Mouse (Mus musculus) embryonic facial prominence, embryonic 11.5 days (tissue): ENCODE results near the gene Olfr1018. TPM values are rescaled to one million over a fixed set of nuclear protein-coding genes. Genes with fewer than 3 reads are reported as not detected.

Experiments used
- ATAC-seq: fragments of 200-750 bp; cut with Nextera tagmentation; replicated peaks from 2 replicates; pipeline ENCODE4 v1.8.0; 2017; ENCODE audit warnings: low read depth; ENCODE audit not compliant: insufficient number of reproducible peaks, low FRiP score, low TSS enrichment
- DNase-seq: peaks from one replicate; pipeline ENCODE4 v3.0.0-alpha.2; 2015; ENCODE audit warnings: low spot score
- H3K27ac ChIP-seq: fragments of 300-500 bp; sonication (generic); replicated peaks from 2 replicates; pipeline ENCODE4 v1.5.1; 2014; ENCODE audit warnings: mild to moderate bottlenecking, low read depth, low read length, control low read depth
- H3K27me3 ChIP-seq: fragments of 300-500 bp; sonication (generic); 2 replicates; pipeline ENCODE4 v1.6.1; 2014; ENCODE audit warnings: mild to moderate bottlenecking, low read length, moderate library complexity, mixed read lengths; ENCODE audit not compliant: control insufficient read depth, insufficient read depth
- H3K36me3 ChIP-seq: fragments of 300-500 bp; sonication (generic); replicated peaks from 2 replicates; pipeline ENCODE4 v1.6.1; 2014; ENCODE audit warnings: low read depth, mild to moderate bottlenecking, low read length, moderate library complexity, mixed read lengths; ENCODE audit not compliant: control insufficient read depth, insufficient read depth
- H3K4me1 ChIP-seq: fragments of 300-500 bp; sonication (generic); 2 replicates; pipeline ENCODE4 v1.6.1; 2014; ENCODE audit warnings: low read length, mixed read lengths; ENCODE audit not compliant: control insufficient read depth, insufficient read depth
- H3K4me2 ChIP-seq: fragments of 300-500 bp; sonication (generic); 2 replicates; pipeline ENCODE4 v1.6.1; 2014; ENCODE audit warnings: low read depth, mild to moderate bottlenecking, control low read depth, low read length, moderate library complexity
- H3K4me3 ChIP-seq: fragments of 300-500 bp; sonication (generic); 2 replicates; pipeline ENCODE4 v1.5.1; 2014; ENCODE audit warnings: low read depth, low read length, control low read depth
- H3K9ac ChIP-seq: fragments of 300-500 bp; sonication (generic); replicated peaks from 2 replicates; pipeline ENCODE4 v1.6.1; 2014; ENCODE audit warnings: mild to moderate bottlenecking, control low read depth, low read length
- H3K9me3 ChIP-seq: fragments of 300-500 bp; sonication (generic); replicated peaks from 2 replicates; pipeline ENCODE4 v1.6.1; 2016; ENCODE audit warnings: mild to moderate bottlenecking, low read length, inconsistent platforms, mixed read lengths; ENCODE audit not compliant: control insufficient read depth
- WGBS: fragments of 180-500 bp; shearing (Covaris S2); extraction: QIAGEN DNeasy Blood & Tissue Kit; methylation state at CpG from one replicate; pipeline ENCODE4 v1.1.7; 2014; 5-methylcytosine and 5-hydroxymethylcytosine counted together
- polyA plus RNA-seq: library from polyadenylated mRNA; unstranded; fragments of >200 nt; fragmentation: Nextera tagmentation; extraction: Ambion mirVana; gene quantifications from 2 replicates; pipeline ENCODE4 v1.2.1, GENCODE M21; 2014

Gene Olfr1018
- polyA plus RNA-seq, 1 experiment from 2014 or later = not detected

DNA sequence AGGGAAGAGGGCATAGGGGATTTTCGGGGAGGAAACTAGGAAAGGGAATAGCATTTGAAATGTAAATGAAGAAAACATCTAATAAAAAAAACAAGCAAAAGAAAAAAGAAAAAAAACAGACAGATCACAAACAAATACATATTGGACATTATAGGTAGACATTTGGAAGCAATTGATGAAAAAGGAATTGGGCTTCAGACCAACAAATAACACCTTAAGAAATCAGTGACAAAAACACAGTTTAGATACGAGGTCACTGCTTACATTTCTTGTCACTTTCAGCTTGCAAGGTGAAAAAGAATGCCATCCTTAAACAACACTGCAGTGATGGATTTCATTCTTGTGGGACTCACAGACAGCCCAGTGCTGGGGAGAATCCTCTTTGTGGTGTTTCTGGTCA is 50.0 kb downstream of the Olfr1018 start, which contains the start of gene Olfr1022:
TSS of gene Olfr1022 (plus strand) at position 301 of the 400 bp plus-strand sequence.
- no peaks in the 10 kb centered on the region for H3K27me3 ChIP-seq
- WGBS = 53% methylated on average over 2 of the region's 2 CpGs
- no peaks in the 10 kb centered on the region for H3K9me3 ChIP-seq
- ATAC-seq (no peak), DNase-seq (no peak)
- no peak within 1 kb of the TSS for H3K9ac ChIP-seq
- no peak within 1 kb of the TSS for H3K4me3 ChIP-seq
- no peaks in the 10 kb centered on the region for H3K36me3 ChIP-seq
- H3K4me2 ChIP-seq = no peak within 1 kb of the TSS
- no peaks in the 10 kb centered on the region for H3K4me1 ChIP-seq
- no peak within 1 kb of the TSS for H3K27ac ChIP-seq

Other genes starting within 250 kb of the Olfr1018 start
- gene Olfr996, start 239.3 kb upstream of the Olfr1018 start, polyA plus RNA-seq = not detected in 2 replicates
- not detected in 2 replicates for gene Olfr998, start 229.5 kb upstream of the Olfr1018 start, polyA plus RNA-seq
- gene Olfr1000, start 206.6 kb upstream of the Olfr1018 start, polyA plus RNA-seq = not detected in 2 replicates
- not detected in 2 replicates for gene Olfr1002, start 167.8 kb upstream of the Olfr1018 start, polyA plus RNA-seq
- not detected in 2 replicates for gene Olfr154, start 154.0 kb upstream of the Olfr1018 start, polyA plus RNA-seq
- gene Olfr1006, start 139.7 kb upstream of the Olfr1018 start, polyA plus RNA-seq = not detected in 2 replicates
- gene Olfr1008, start 129.0 kb upstream of the Olfr1018 start, polyA plus RNA-seq = not detected in 2 replicates
- not detected in 2 replicates for gene Olfr1009, start 103.1 kb upstream of the Olfr1018 start, polyA plus RNA-seq
- gene Olfr1012, start 55.7 kb upstream of the Olfr1018 start, polyA plus RNA-seq = not detected in 2 replicates
- gene Olfr1013, start 51.4 kb upstream of the Olfr1018 start, polyA plus RNA-seq = not detected in 2 replicates
- not detected in 2 replicates for gene Olfr1014, start 45.8 kb upstream of the Olfr1018 start, polyA plus RNA-seq
- gene Olfr1015, start 36.5 kb upstream of the Olfr1018 start, polyA plus RNA-seq = 0.14 TPM in 1 of 2 replicates, not detected in the other
- gene Olfr1016, start 15.9 kb upstream of the Olfr1018 start, polyA plus RNA-seq = not detected in 2 replicates
- not detected in 2 replicates for gene Olfr1019, start 27.0 kb downstream of the Olfr1018 start, polyA plus RNA-seq
- not detected in 2 replicates for gene Olfr1020, start 28.6 kb downstream of the Olfr1018 start, polyA plus RNA-seq
- gene Olfr1022, start 50.1 kb downstream of the Olfr1018 start, polyA plus RNA-seq = not detected in 2 replicates
- not detected in 2 replicates for gene Olfr1023, start 67.2 kb downstream of the Olfr1018 start, polyA plus RNA-seq
- not detected in 2 replicates for gene Olfr1024, start 86.6 kb downstream of the Olfr1018 start, polyA plus RNA-seq
- gene Olfr1025-ps1, start 96.7 kb downstream of the Olfr1018 start, polyA plus RNA-seq = not detected in 2 replicates
- gene Olfr1026, start 103.1 kb downstream of the Olfr1018 start, polyA plus RNA-seq = 0.18 and 0.22 TPM in 2 replicates
- gene Olfr1028, start 132.0 kb downstream of the Olfr1018 start, polyA plus RNA-seq = not detected in 2 replicates
- gene Olfr1029, start 155.4 kb downstream of the Olfr1018 start, polyA plus RNA-seq = not detected in 2 replicates
- not detected in 2 replicates for gene Olfr1030, start 160.8 kb downstream of the Olfr1018 start, polyA plus RNA-seq
- gene Olfr1031, start 171.8 kb downstream of the Olfr1018 start, polyA plus RNA-seq = not detected in 2 replicates
- not detected in 2 replicates for gene Olfr1032, start 187.1 kb downstream of the Olfr1018 start, polyA plus RNA-seq
- 0.06 TPM in 1 of 2 replicates, not detected in the other for gene Olfr1033, start 202.2 kb downstream of the Olfr1018 start, polyA plus RNA-seq
- gene Olfr1034, start 227.4 kb downstream of the Olfr1018 start, polyA plus RNA-seq = 0.10 TPM in 1 of 2 replicates, not detected in the other